Mouse (Mus musculus) brain, embryonic 14.5 days (tissue): ENCODE measurements at regions not wholly inside any gene's neighbourhood (a gene's known extent, or its start where the extent isn't known, plus 50 kb on each side); places are given as distances from the start of the nearest gene placed in this dataset.

Experiments used
- CTCF ChIP-seq: fragments of 200-500 bp; IDR thresholded peaks from 2 replicates; pipeline ENCODE4 v1.5.1; 2012; ENCODE audit warnings: inconsistent platforms, mild to moderate bottlenecking, moderate library complexity, borderline replicate concordance; ENCODE audit not compliant: insufficient read depth, insufficient read length; ENCODE audit errors: extremely low read depth
- POLR2A ChIP-seq: fragments of 200-500 bp; IDR thresholded peaks from 2 replicates; pipeline ENCODE4 v1.6.1; 2012; ENCODE audit warnings: mild to moderate bottlenecking, inconsistent platforms, borderline replicate concordance; ENCODE audit not compliant: poor library complexity, insufficient read depth, insufficient read length, severe bottlenecking; ENCODE audit errors: extremely low read depth

DNA sequence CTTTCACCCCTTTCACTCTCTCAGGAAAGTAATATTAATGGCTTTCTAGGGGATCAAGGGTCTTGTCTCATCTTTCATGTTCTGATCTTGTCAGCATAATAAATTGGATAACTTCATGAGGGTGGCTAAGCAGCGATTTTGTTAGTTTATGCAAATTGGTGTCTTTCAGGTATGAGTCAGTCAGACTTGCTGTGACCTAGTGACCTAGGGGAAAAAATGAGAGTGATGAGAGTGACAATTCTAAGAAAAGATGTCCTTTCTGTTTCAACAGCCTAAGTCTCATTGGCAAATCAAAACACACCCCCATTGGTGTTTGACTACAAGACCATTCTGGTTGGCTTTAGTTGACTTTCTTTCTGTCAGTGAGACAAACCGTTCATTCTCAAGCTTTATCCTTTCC, 68.0 kb upstream of the Actbl2 start:
- TF ChIP-seq CTCF (no peak), POLR2A (no peak)
